Mouse (Mus musculus): ENCODE data around the gene Krcc1. TPM values are rescaled to one million over a fixed set of nuclear protein-coding genes. Genes with fewer than 3 reads are reported as not detected.
A peak's percentile ranks its signal among the peaks of the same experiment; 100 is the strongest.

Gene Krcc1
- polyA plus RNA-seq, 1 experiment = 20.7 TPM

GRCm38 (mm10) chr6:71293509-71293908 lies 22.0 kb downstream of the Krcc1 start:
- no peak for TF ChIP-seq POLR2A (IDR thresholded peaks at IDR 0.05; ENCODE audit: borderline replicate concordance, control insufficient read depth, low read depth, low read length)
- no peak for TF ChIP-seq CTCF (IDR thresholded peaks at IDR 0.05; ENCODE audit: control insufficient read depth, insufficient read depth, low read length)
- Histone ChIP-seq H3K27ac (ENCODE audit: control insufficient read depth, insufficient read depth, low read depth, low read length, poor library complexity) (no peak overlapping the region), H3K4me1 (ENCODE audit: control insufficient read depth, insufficient read depth, low read length) (no peaks in the 10 kb centered on the region), H3K4me3 (replicated peaks; ENCODE audit: control insufficient read depth, low read depth, low read length) (peak overlapping the region; percentile 34)
- WGBS = 58% methylated on average over 14 of the region's 14 CpGs

GRCm38 (mm10) chr6:71295303-71295702 lies 23.8 kb downstream of the Krcc1 start:
- Histone ChIP-seq H3K27ac (ENCODE audit: control insufficient read depth, insufficient read depth, low read depth, low read length, poor library complexity) (no peak overlapping the region), H3K4me1 (ENCODE audit: control insufficient read depth, insufficient read depth, low read length) (no peaks in the 10 kb centered on the region), H3K4me3 (replicated peaks; ENCODE audit: control insufficient read depth, low read depth, low read length) (no peak overlapping the region)
- TF ChIP-seq POLR2A (IDR thresholded peaks at IDR 0.05; ENCODE audit: borderline replicate concordance, control insufficient read depth, low read depth, low read length) = no peak
- TF ChIP-seq CTCF (IDR thresholded peaks at IDR 0.05; ENCODE audit: control insufficient read depth, insufficient read depth, low read length) = no peak
- WGBS = 55% methylated on average over 6 of the region's 6 CpGs

- Histone ChIP-seq H3K4me3 (replicated peaks; ENCODE audit: control insufficient read depth, low read depth, low read length) (no peak overlapping the region), H3K27ac (ENCODE audit: control insufficient read depth, insufficient read depth, low read depth, low read length, poor library complexity) (no peak overlapping the region), H3K4me1 (ENCODE audit: control insufficient read depth, insufficient read depth, low read length) (no peaks in the 10 kb centered on the region)
- WGBS = 58% methylated on average over 2 of the region's 2 CpGs
- no peak for TF ChIP-seq POLR2A (IDR thresholded peaks at IDR 0.05; ENCODE audit: borderline replicate concordance, control insufficient read depth, low read depth, low read length)
- TF ChIP-seq CTCF (IDR thresholded peaks at IDR 0.05; ENCODE audit: control insufficient read depth, insufficient read depth, low read length) = no peak
Observed at GRCm38 (mm10) chr6:71298051-71298450, 26.6 kb downstream of the Krcc1 start.

GRCm38 (mm10) chr6:71298751-71299150 lies 27.3 kb downstream of the Krcc1 start:
- TF ChIP-seq POLR2A (IDR thresholded peaks at IDR 0.05; ENCODE audit: borderline replicate concordance, control insufficient read depth, low read depth, low read length) (no peak), CTCF (IDR thresholded peaks at IDR 0.05; ENCODE audit: control insufficient read depth, insufficient read depth, low read length) (peak; percentile 59)
- no peaks in the 10 kb centered on the region for H3K4me1 ChIP-seq (ENCODE audit: control insufficient read depth, insufficient read depth, low read length)
- H3K4me3 ChIP-seq (replicated peaks; ENCODE audit: control insufficient read depth, low read depth, low read length) = no peak overlapping the region
- H3K27ac ChIP-seq (ENCODE audit: control insufficient read depth, insufficient read depth, low read depth, low read length, poor library complexity) = no peak overlapping the region
- WGBS = 57% methylated on average over 3 of the region's 3 CpGs

GRCm38 (mm10) chr6:71302097-71302731 lies 30.7 kb downstream of the Krcc1 start:
- 72% methylated on average over 6 of the region's 6 CpGs for whole genome bisulfite sequencing
- Histone ChIP-seq H3K4me1 (ENCODE audit: control insufficient read depth, insufficient read depth, low read length) (no peaks in the 10 kb centered on the region), H3K27ac (ENCODE audit: control insufficient read depth, insufficient read depth, low read depth, low read length, poor library complexity) (no peak overlapping the region), H3K4me3 (replicated peaks; ENCODE audit: control insufficient read depth, low read depth, low read length) (no peak overlapping the region)
- no peak for TF ChIP-seq POLR2A (IDR thresholded peaks at IDR 0.05; ENCODE audit: borderline replicate concordance, control insufficient read depth, low read depth, low read length)
- no peak for TF ChIP-seq CTCF (IDR thresholded peaks at IDR 0.05; ENCODE audit: control insufficient read depth, insufficient read depth, low read length)

- no peak for TF ChIP-seq CTCF (IDR thresholded peaks at IDR 0.05; ENCODE audit: control insufficient read depth, insufficient read depth, low read length)
- TF ChIP-seq POLR2A (IDR thresholded peaks at IDR 0.05; ENCODE audit: borderline replicate concordance, control insufficient read depth, low read depth, low read length) = no peak
- no peaks in the 10 kb centered on the region for H3K4me1 ChIP-seq (ENCODE audit: control insufficient read depth, insufficient read depth, low read length)
- no peak overlapping the region for H3K27ac ChIP-seq (ENCODE audit: control insufficient read depth, insufficient read depth, low read depth, low read length, poor library complexity)
- H3K4me3 ChIP-seq (replicated peaks; ENCODE audit: control insufficient read depth, low read depth, low read length) = no peak overlapping the region
- WGBS = 85% methylated on average over 8 of the region's 8 CpGs
Observed at GRCm38 (mm10) chr6:71307486-71307885, 36.0 kb downstream of the Krcc1 start.

GRCm38 (mm10) chr6:71321826-71322283 lies 50.4 kb downstream of the Krcc1 start, which contains the start of gene Smyd1:
Smyd1 (minus strand) TSS chr6:71322233.
- TF ChIP-seq CTCF (IDR thresholded peaks at IDR 0.05; ENCODE audit: control insufficient read depth, insufficient read depth, low read length) (no peak), POLR2A (IDR thresholded peaks at IDR 0.05; ENCODE audit: borderline replicate concordance, control insufficient read depth, low read depth, low read length) (no peak)
- Histone ChIP-seq H3K4me1 (ENCODE audit: control insufficient read depth, insufficient read depth, low read length) (no peaks in the 10 kb centered on the region), H3K4me3 (replicated peaks; ENCODE audit: control insufficient read depth, low read depth, low read length) (no peak within 1 kb of the TSS), H3K27ac (ENCODE audit: control insufficient read depth, insufficient read depth, low read depth, low read length, poor library complexity) (no peak within 1 kb of the TSS)
- 79% methylated on average over 3 of the region's 3 CpGs for WGBS

GRCm38 (mm10) chr6:71322491-71322921 lies 51.0 kb downstream of the Krcc1 start, which contains the start of gene Cd8b1:
Cd8b1 (plus strand) TSS chr6:71322788.
- Histone ChIP-seq H3K4me1 (ENCODE audit: control insufficient read depth, insufficient read depth, low read length) (no peaks in the 10 kb centered on the region), H3K27ac (ENCODE audit: control insufficient read depth, insufficient read depth, low read depth, low read length, poor library complexity) (no peak within 1 kb of the TSS), H3K4me3 (replicated peaks; ENCODE audit: control insufficient read depth, low read depth, low read length) (no peak within 1 kb of the TSS)
- 74% methylated on average over 7 of the region's 7 CpGs for WGBS
- no peak for TF ChIP-seq POLR2A (IDR thresholded peaks at IDR 0.05; ENCODE audit: borderline replicate concordance, control insufficient read depth, low read depth, low read length)
- no peak for TF ChIP-seq CTCF (IDR thresholded peaks at IDR 0.05; ENCODE audit: control insufficient read depth, insufficient read depth, low read length)
